Mouse (Mus musculus) A20 (cell line): Measurements from ENCODE around the gene Ccdc92b.

Experiments used
- DNase-seq: peaks from one replicate; pipeline ENCODE4 v3.0.0-alpha.2; 2011; ENCODE audit warnings: low read depth, low spot score

The Ccdc92b gene

GRCm38 (mm10) chr11:74652791-74653191 is 33.4 kb downstream of the Ccdc92b start:
- no peak for DNase-seq

- DNase-seq, result no peak
Measured at GRCm38 (mm10) chr11:74653385-74653784, 34.0 kb downstream of the Ccdc92b start.

- no peak for DNase-seq
Measured at GRCm38 (mm10) chr11:74655941-74656340, 36.5 kb downstream of the Ccdc92b start.

- DNase-seq, result no peak
Measured at GRCm38 (mm10) chr11:74660336-74660735, 40.9 kb downstream of the Ccdc92b start.

- DNase-seq, result no peak
Measured at GRCm38 (mm10) chr11:74661641-74662040, 42.2 kb downstream of the Ccdc92b start.

- no peak for DNase-seq
Measured at GRCm38 (mm10) chr11:74662221-74662620, 42.8 kb downstream of the Ccdc92b start.

- no peak for DNase-seq
Measured at GRCm38 (mm10) chr11:74664279-74664678, 44.9 kb downstream of the Ccdc92b start.

- DNase-seq, result no peak
Measured at GRCm38 (mm10) chr11:74664906-74665305, 45.5 kb downstream of the Ccdc92b start.

- DNase-seq, result no peak
Measured at GRCm38 (mm10) chr11:74665631-74666283, 46.4 kb downstream of the Ccdc92b start.

GRCm38 (mm10) chr11:74666284-74666652 is 46.9 kb downstream of the Ccdc92b start:
- DNase-seq, result no peak

GRCm38 (mm10) chr11:74666776-74667581 is 47.6 kb downstream of the Ccdc92b start:
- no peak for DNase-seq

GRCm38 (mm10) chr11:74667582-74668010 is 48.2 kb downstream of the Ccdc92b start:
- DNase-seq, result no peak

GRCm38 (mm10) chr11:74668466-74668865 is 49.1 kb downstream of the Ccdc92b start:
- DNase-seq, result no peak

- no peak for DNase-seq
Measured at GRCm38 (mm10) chr11:74668971-74669370, 49.6 kb downstream of the Ccdc92b start.

GRCm38 (mm10) chr11:74670151-74670550 is 50.7 kb downstream of the Ccdc92b start:
- no peak for DNase-seq

- DNase-seq, result no peak
Measured at GRCm38 (mm10) chr11:74671013-74671412, 51.6 kb downstream of the Ccdc92b start.

- peak; percentile 14 for DNase-seq
Measured at GRCm38 (mm10) chr11:74671839-74672238, 52.4 kb downstream of the Ccdc92b start.

GRCm38 (mm10) chr11:74672901-74673513 is 53.6 kb downstream of the Ccdc92b start:
- DNase-seq, result no peak

- DNase-seq, result no peak
Measured at GRCm38 (mm10) chr11:74673561-74673960, 54.2 kb downstream of the Ccdc92b start.

GRCm38 (mm10) chr11:74674713-74675112 is 55.3 kb downstream of the Ccdc92b start:
- no peak for DNase-seq

- no peak for DNase-seq
Measured at GRCm38 (mm10) chr11:74675156-74675555, 55.8 kb downstream of the Ccdc92b start.
